Mouse (Mus musculus) A20 (cell line): Measurements from ENCODE around the gene Gm20388.

Experiments
- DNase-seq: peaks from one replicate; pipeline ENCODE4 v3.0.0-alpha.2; 2011; ENCODE audit warnings: low read depth, low spot score

Gm20388 gene

GRCm38 (mm10) chr8:121474898-121475284 is 1564.2 kb downstream of the Gm20388 start:
- no peak for DNase-seq

DNA sequence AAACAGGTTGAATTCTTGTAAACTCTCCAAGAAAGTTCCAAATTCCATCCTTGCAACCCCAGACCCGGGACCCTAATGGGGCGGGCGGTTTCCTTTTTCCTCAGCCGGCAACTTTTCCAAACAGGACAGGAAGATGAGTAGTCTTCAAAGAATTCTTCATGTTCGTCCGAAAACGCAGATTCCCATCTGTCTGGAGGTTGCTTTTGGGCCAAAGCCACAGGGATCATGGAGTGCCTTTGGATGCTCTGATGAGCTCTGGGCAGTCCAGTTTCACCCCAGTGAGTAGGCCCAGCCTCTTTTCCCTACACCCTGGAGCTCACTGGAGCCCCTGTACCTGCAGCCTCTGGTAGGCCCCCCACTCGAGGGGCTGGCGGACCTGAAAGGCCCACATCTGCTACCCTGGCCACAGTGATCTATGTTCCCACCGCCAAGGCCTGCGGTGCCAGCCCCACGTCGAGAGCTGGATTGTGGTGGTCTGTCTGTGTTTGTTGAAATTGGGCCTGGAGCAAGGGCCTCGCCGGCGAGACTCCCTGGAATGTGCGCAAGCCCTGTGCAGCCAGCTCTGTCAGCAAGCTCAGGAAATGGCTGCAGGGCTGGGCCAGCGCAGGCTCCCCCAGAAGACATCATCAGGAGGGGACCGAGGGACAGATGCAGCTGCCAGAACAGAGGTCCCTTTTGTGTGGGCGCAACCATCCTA is 1567.4 kb downstream of the Gm20388 start:
- no peak for DNase-seq

GRCm38 (mm10) chr8:121479144-121479543 is 1568.5 kb downstream of the Gm20388 start:
- DNase-seq, result no peak

GRCm38 (mm10) chr8:121480411-121481031 is 1569.9 kb downstream of the Gm20388 start:
- no peak for DNase-seq

GRCm38 (mm10) chr8:121484072-121484782 is 1573.6 kb downstream of the Gm20388 start:
- DNase-seq, result no peak

DNA sequence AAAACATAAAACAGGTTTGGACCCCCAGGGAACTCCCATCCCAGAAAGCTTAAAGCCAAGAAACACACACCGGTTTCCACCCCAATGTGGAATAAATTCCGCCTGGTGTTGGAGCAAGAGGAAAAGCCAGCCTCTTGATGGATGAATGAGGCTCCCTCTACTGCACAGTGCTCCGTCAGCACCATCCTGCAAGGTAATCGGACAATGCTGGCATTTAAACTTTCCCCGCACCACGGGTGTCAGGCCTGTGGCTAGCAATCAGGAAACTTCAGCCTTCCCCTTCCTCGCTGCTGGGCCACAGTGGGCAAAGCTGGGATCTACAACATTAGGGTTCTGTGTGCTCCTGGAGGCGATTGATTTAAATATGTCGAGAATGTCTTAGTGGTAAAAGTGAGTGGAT is 1581.0 kb downstream of the Gm20388 start:
- DNase-seq, result no peak

- no peak for DNase-seq
These were observed 1587.0 kb downstream of the Gm20388 start for GRCm38 (mm10) chr8:121497621-121498020.

- no peak for DNase-seq
These were observed 1601.1 kb downstream of the Gm20388 start for GRCm38 (mm10) chr8:121511751-121512150.

DNA sequence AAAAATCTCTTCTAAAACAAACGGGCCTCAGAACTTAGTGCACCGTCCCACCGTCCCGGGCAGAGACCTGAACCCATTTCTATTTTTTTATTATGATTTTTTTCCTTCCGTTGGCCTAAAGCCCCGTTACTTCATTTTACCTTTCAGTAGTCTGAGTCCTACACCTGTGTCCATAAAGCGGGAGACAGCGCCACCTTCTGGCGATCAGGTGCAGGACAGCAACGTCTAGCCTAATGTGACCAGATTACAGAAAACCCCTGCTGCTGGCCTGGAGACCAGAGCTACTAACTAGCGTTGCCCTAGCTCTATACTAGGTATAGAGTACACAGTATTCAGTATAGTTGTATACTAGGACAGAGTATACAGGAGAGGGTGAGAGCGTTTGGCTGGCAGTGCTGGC is 1602.8 kb downstream of the Gm20388 start:
- peak; percentile 73 for DNase-seq

GRCm38 (mm10) chr8:121525111-121525818 is 1614.6 kb downstream of the Gm20388 start:
- no peak for DNase-seq

GRCm38 (mm10) chr8:121526811-121527550 is 1616.3 kb downstream of the Gm20388 start:
- DNase-seq, result no peak

- no peak for DNase-seq
These were observed 1617.1 kb downstream of the Gm20388 start for GRCm38 (mm10) chr8:121527751-121528150.

- DNase-seq, result no peak
These were observed 1618.1 kb downstream of the Gm20388 start for GRCm38 (mm10) chr8:121528790-121529189.

DNA sequence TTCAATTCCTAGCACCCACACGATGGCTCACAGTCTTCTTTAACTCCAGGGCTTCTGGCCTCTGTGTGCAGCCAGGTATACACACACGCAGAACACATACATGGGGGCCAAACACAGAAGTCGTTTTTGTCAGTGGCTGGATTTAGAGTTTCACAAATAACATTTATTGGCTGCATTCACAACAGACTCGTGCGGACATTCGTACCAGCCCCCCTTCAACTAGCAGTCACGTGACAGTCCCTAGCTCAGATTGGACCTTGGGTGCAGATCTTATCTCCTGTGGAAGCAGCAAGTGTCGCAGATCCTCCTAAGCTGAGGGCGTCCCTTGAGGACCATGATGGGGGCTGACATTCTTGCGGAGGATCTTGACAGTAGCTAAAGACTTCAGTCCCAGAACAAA is 1620.0 kb downstream of the Gm20388 start:
- DNase-seq, result no peak

GRCm38 (mm10) chr8:121532381-121532780 is 1621.7 kb downstream of the Gm20388 start:
- DNase-seq, result peak; percentile 42

DNA sequence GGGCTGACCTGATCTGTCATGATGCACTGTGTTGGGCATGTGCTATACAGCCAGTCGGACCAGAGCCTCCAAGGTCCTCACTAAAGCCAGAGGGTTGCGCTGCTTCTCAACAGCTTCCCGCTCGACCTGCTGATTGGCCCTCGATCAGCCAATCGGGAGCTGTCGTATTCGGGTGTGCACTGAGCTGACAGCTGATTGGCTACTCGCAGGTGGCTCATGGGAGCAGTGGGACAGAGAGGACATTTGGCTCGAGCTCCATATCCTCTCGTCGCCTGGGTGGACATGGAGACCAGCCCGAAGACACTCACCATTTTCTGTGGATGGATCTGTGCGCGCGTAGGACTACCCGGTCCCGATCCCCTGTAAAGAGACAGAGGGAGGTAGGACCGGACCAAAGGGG is 1631.2 kb downstream of the Gm20388 start:
- no peak for DNase-seq

DNA sequence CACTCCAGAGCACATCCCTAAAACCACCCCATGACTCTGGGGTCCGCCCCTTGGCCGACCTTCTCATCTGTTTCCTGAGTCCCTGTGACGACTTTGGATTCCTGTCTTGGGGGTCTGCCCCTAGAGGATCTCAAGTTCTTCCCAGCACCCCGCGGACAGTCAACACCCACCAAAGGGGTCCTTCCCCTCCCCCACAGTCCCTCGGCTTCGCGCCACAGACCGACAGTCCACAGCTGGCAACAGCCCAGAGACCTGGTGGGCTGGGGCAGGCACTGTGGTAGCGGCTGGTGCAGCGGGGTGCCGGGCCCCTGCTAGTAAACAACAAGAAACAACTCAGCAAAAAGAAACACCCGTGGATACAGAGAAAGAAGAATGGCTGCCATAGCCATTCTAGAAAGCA is 1632.3 kb downstream of the Gm20388 start:
- DNase-seq, result no peak

GRCm38 (mm10) chr8:121544276-121544785 is 1633.7 kb downstream of the Gm20388 start, which contains the start of gene 1700018B08Rik:
Gene 1700018B08Rik (minus strand): TSS chr8:121544320.
- DNase-seq, result no peak

DNA sequence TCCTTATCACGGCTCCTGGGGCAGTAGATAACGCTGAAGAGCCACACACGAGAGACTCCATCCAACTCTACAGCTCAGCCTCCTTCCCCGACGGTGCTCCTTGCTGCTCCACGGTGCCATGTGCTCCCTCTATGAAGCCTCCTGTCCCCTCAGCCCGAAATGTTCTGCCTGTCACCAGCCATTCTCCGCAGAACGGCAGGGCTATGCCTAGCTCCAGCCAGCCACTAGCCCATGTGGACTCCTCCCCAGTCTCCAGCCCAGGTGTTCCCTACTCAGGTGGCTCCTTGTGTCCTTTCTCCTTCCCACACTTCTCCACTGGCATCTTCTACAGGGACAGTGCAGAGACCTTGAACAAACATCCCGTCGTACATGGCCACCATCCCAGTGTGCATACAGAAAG is 1634.3 kb downstream of the Gm20388 start:
- no peak for DNase-seq

DNA sequence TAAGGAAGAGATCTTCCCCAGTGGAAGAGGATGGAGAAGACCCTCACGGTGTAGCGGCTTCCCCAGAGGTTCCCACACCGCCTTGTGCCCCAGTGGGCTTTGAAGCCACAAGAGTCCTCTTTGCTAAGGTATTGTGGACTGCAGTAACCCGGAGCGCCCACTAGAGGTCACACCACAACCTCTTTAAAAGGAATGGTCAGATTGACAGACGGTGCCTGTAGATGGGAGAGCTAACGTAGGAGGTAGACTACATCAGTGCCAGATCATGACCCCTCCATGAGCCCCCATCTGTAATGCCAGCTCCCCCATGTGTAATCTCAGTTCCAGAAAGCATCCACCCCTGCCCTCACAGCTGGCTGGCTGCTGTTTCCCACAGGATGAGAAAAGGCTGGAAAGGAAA is 1636.5 kb downstream of the Gm20388 start:
- DNase-seq, result peak; percentile 82

- DNase-seq, result no peak
These were observed 1639.4 kb downstream of the Gm20388 start for GRCm38 (mm10) chr8:121550056-121550455.
